Comparison of ENCODE assay signal across 9 mouse cellular contexts in the genomic region with DNA sequence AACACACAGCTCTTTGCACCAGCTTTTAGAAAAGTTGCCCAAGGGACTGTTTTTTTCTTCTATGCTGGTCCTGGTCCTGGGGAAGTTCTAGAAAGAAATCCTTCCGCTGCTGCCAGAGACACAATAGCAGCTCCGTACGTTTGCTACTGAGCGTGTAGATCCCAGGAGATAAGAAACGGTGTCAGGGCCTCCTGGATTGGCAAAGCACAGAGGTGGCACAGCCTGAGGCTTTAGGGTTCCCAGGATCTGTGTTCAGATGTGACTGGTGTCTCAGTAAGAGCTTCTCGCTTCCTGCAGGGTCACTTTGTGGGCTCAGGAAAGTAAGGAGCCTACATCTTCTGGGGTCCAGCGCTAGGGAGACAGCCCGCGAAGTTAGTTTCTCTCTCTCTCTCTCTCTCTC. TPM values are rescaled to one million over a fixed set of nuclear protein-coding genes. Genes with fewer than 3 reads are reported as not detected.
DNase-seq lines count a peak whose midpoint lies in the region; ATAC-seq and TF ChIP-seq lines count a peak whose summit lies in the region.
"Had no signal": no experiment of that assay in that cellular context is flagged by ENCODE, and none has a peak within 500 bp of the region (broad histone marks: within the 10 kb centered on the region; RNA-seq: fewer than 3 reads in every experiment).

No protein-coding gene starts in this region.

- H3K4me3 ChIP-seq in heart, postnatal 0 days (ENCODE audit: low read depth, low read length): peak overlapping the region; percentile 58
- peak overlapping the region; percentile 88 for H3K4me3 ChIP-seq in forebrain, embryonic 16.5 days (replicated peaks; ENCODE audit: low read length)
- H3K4me3 ChIP-seq in midbrain, embryonic 11.5 days (ENCODE audit: low read depth, low read length): peak overlapping the region; percentile 72

- TF ChIP-seq POLR2A in brain, embryonic 14.5 days (IDR thresholded peaks at IDR 0.05; ENCODE audit: borderline replicate concordance, extremely low read depth, insufficient read depth, insufficient read length, poor library complexity, severe bottlenecking): no peak

- H3K9ac ChIP-seq in heart, postnatal 0 days (replicated peaks; ENCODE audit: low read depth, low read length): peak overlapping the region; percentile 53; the same call in 1 of the 2 replicates
- peak overlapping the region; percentile 80 for H3K9ac ChIP-seq in forebrain, embryonic 16.5 days (replicated peaks; ENCODE audit: low read depth, low read length)
- H3K9ac ChIP-seq in midbrain, embryonic 11.5 days (ENCODE audit: low read length): peak overlapping the region; percentile 82

- no peaks in the 10 kb centered on the region for H3K36me3 ChIP-seq in heart, postnatal 0 days (replicated peaks; ENCODE audit: control insufficient read depth, insufficient read depth, low read length)
- H3K36me3 ChIP-seq in forebrain, embryonic 16.5 days (ENCODE audit: control insufficient read depth, insufficient read depth): no peaks in the 10 kb centered on the region
- H3K36me3 ChIP-seq in midbrain, embryonic 11.5 days (ENCODE audit: control insufficient read depth, insufficient read depth, low read length): no peaks in the 10 kb centered on the region

- TF ChIP-seq CTCF in heart, postnatal 0 days (IDR thresholded peaks at IDR 0.05; ENCODE audit: low read depth): no peak
- no peak for TF ChIP-seq CTCF in brain, embryonic 14.5 days (IDR thresholded peaks at IDR 0.05; ENCODE audit: borderline replicate concordance, extremely low read depth, insufficient read depth, insufficient read length)

- peak overlapping the region; percentile 93 for H3K4me2 ChIP-seq in heart, postnatal 0 days (ENCODE audit: low read depth, low read length)
- H3K4me2 ChIP-seq in forebrain, embryonic 16.5 days (ENCODE audit: low read length): peak overlapping the region; percentile 97
- peak overlapping the region; percentile 97 for H3K4me2 ChIP-seq in midbrain, embryonic 11.5 days

- ATAC-seq in heart, postnatal 0 days (ENCODE audit: insufficient read depth, low read depth): no peak
- ATAC-seq in forebrain, embryonic 16.5 days: no peak
- no peak for ATAC-seq in midbrain, embryonic 11.5 days (ENCODE audit: low FRiP score)

- TF ChIP-seq EP300 in heart, postnatal 0 days (IDR thresholded peaks at IDR 0.05; ENCODE audit: low read depth): no peak

- H3K27ac ChIP-seq in heart, postnatal 0 days (ENCODE audit: low read depth): no peak overlapping the region
- no peak overlapping the region; the same call in 1 of the 2 replicates for H3K27ac ChIP-seq in forebrain, embryonic 16.5 days (ENCODE audit: low read length)
- H3K27ac ChIP-seq in midbrain, embryonic 11.5 days (ENCODE audit: low read depth, low read length): no peak overlapping the region

- H3K4me1 ChIP-seq in heart, postnatal 0 days (ENCODE audit: control insufficient read depth, insufficient read depth): peaks cover 15% of the 10 kb centered on the region; the same call in 1 of the 2 replicates
- H3K4me1 ChIP-seq in forebrain, embryonic 16.5 days (replicated peaks; ENCODE audit: control insufficient read depth, insufficient read depth, low read length): peaks cover 29% of the 10 kb centered on the region
- H3K4me1 ChIP-seq in midbrain, embryonic 11.5 days (ENCODE audit: control insufficient read depth, insufficient read depth, low read length): peaks cover 11% of the 10 kb centered on the region

- no peaks in the 10 kb centered on the region for H3K9me3 ChIP-seq in heart, postnatal 0 days (replicated peaks; ENCODE audit: control insufficient read depth, low read length)
- no peaks in the 10 kb centered on the region for H3K9me3 ChIP-seq in forebrain, embryonic 16.5 days (ENCODE audit: control insufficient read depth, low read length)
- H3K9me3 ChIP-seq in midbrain, embryonic 11.5 days (ENCODE audit: control insufficient read depth, low read length): no peaks in the 10 kb centered on the region

- WGBS in heart, postnatal 0 days: 34% methylated on average over 9 of the region's 9 CpGs
- WGBS in forebrain, embryonic 16.5 days: 8% methylated on average over 9 of the region's 9 CpGs
- 21% methylated on average over 9 of the region's 9 CpGs for WGBS in midbrain, embryonic 11.5 days

- no peak for DNase-seq in heart, postnatal 0 days (ENCODE audit: low spot score)
- no peak for DNase-seq in heart, adult 18-20 months
- DNase-seq in brain, embryonic 14.5 days (ENCODE audit: low read depth): peak; percentile 47
- DNase-seq in midbrain, embryonic 11.5 days (ENCODE audit: low spot score, missing footprints): peak; percentile 91
- no peak for DNase-seq in thymus, postnatal 10 days (ENCODE audit: low spot score in 2 of 2)
- no peak for DNase-seq in cerebellum, adult 8-10 months
- no peak for DNase-seq in left cerebral cortex, adult 18-20 months (ENCODE audit: low spot score in 2 of 2)
- DNase-seq: cerebellum, adult 18-20 months had no signal

- no peaks in the 10 kb centered on the region for H3K27me3 ChIP-seq in heart, postnatal 0 days (ENCODE audit: control insufficient read depth, insufficient read depth, low read length)
- no peaks in the 10 kb centered on the region for H3K27me3 ChIP-seq in forebrain, embryonic 16.5 days (replicated peaks; ENCODE audit: control insufficient read depth, insufficient read depth, low read length)
- H3K27me3 ChIP-seq in midbrain, embryonic 11.5 days (ENCODE audit: control insufficient read depth, insufficient read depth, low read length): peaks cover 3% of the 10 kb centered on the region

RNA-seq across cellular contexts. Expression of gene Aif1l, which starts 1.0 kb away (rescaled TPM):
- 21.6 and 35.9 TPM in 2 replicates for total RNA-seq in heart, postnatal 0 days (2014; rRNA removed; ENCODE audit: low replicate concordance)
- polyA plus RNA-seq in heart, postnatal 0 days (2015; fragmentation: Nextera tagmentation; extraction: Ambion mirVana): 36.5 and 37.4 TPM in 2 replicates
- total RNA-seq in heart, adult 18-20 months (2021): 1 to 10 TPM; 2.5 to 3.5 TPM
- polyA plus RNA-seq in brain, embryonic 14.5 days (2012; rRNA removed): 31.2 and 40.1 TPM in 2 replicates
- 42.9 and 45.9 TPM in 2 replicates for polyA plus RNA-seq in forebrain, embryonic 16.5 days (2015; fragmentation: Nextera tagmentation; extraction: Ambion mirVana)
- 65.0 and 65.7 TPM in 2 replicates for polyA plus RNA-seq in midbrain, embryonic 11.5 days (2014; fragmentation: Nextera tagmentation; extraction: Ambion mirVana)
- total RNA-seq in left cerebral cortex, adult 18-20 months (2021): 1 to 10 TPM; 4.8 to 5.2 TPM

RNA-seq across cellular contexts. Expression of gene Nup214, which starts 23.3 kb away (rescaled TPM):
- total RNA-seq in heart, postnatal 0 days (2014; rRNA removed; ENCODE audit: low replicate concordance): 17.3 and 17.7 TPM in 2 replicates
- 35.7 and 37.9 TPM in 2 replicates for polyA plus RNA-seq in heart, postnatal 0 days (2015; fragmentation: Nextera tagmentation; extraction: Ambion mirVana)
- 10 to 100 TPM; 27.7 to 36.7 TPM for total RNA-seq in heart, adult 18-20 months (2021)
- polyA plus RNA-seq in brain, embryonic 14.5 days (2012; rRNA removed): 34.8 and 42.1 TPM in 2 replicates
- 67.8 and 69.2 TPM in 2 replicates for polyA plus RNA-seq in forebrain, embryonic 16.5 days (2015; fragmentation: Nextera tagmentation; extraction: Ambion mirVana)
- 64.6 and 64.7 TPM in 2 replicates for polyA plus RNA-seq in midbrain, embryonic 11.5 days (2014; fragmentation: Nextera tagmentation; extraction: Ambion mirVana)
- total RNA-seq in left cerebral cortex, adult 18-20 months (2021): 10 to 100 TPM; 54.4 to 56.3 TPM

Comparison
In these comparisons a context has a peak if more than half of its experiments do, and no peak if none do; other contexts are left out.
1. DNase-seq: peak in brain, embryonic 14.5 days (single experiment) and midbrain, embryonic 11.5 days (single experiment); none in heart, postnatal 0 days (single experiment), heart, adult 18-20 months (0 of 2), thymus, postnatal 10 days (0 of 2), cerebellum, adult 8-10 months (single experiment) and left cerebral cortex, adult 18-20 months (0 of 2).
2. Peak in every context shown above with its lines, with median percentiles within 50 percentile points of each other: H3K4me2 ChIP-seq, H3K4me3 ChIP-seq and H3K9ac ChIP-seq.